Mouse (Mus musculus): ENCODE results near the gene Pik3c2b.

- peak; percentile 39 for TF ChIP-seq CTCF (IDR thresholded peaks at IDR 0.05; ENCODE audit: low read depth)
- no peak for TF ChIP-seq EP300 (IDR thresholded peaks at IDR 0.05; ENCODE audit: low read depth)
Observed at GRCm38 (mm10) chr1:133051829-133052228, 6.4 kb downstream of the Pik3c2b start.

Measured in liver, postnatal 0 days (tissue).